Mouse (Mus musculus): ENCODE data around the gene Casq2.

DNA sequence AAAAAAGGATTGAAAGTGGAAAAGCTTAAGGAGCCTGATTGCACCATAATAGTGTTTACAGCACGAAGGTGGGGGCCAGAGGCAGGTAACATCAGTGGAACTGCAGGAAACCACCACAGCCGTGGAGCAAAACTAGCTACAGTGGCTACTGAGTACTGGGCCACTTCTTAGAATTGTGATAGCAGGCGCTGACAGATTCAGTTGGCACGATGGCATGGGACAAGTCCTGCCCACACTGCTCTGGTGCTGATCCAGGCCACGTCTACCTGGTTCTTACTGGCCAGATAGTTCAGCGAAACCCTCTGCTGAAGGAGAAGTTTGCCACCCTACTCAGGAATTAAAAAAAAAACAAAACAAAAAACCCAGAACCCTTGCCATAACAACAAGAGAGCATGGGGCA lies 21.6 kb upstream of the Casq2 start:
- TF ChIP-seq CTCF (IDR thresholded peaks at IDR 0.05; ENCODE audit: control insufficient read depth, insufficient read depth, insufficient read length) = no peak
- TF ChIP-seq MYOD1 (IDR thresholded peaks at IDR 0.05; ENCODE audit: control insufficient read depth, insufficient read length, low read depth) = no peak
- TF ChIP-seq MAX (IDR thresholded peaks at IDR 0.05) = no peak
- TF ChIP-seq USF1 (IDR thresholded peaks at IDR 0.05; ENCODE audit: low read depth) = no peak
- no peak for TF ChIP-seq MYOG (IDR thresholded peaks at IDR 0.05; ENCODE audit: control insufficient read depth, extremely low read depth, insufficient read length)
- TF ChIP-seq CEBPB (IDR thresholded peaks at IDR 0.05; ENCODE audit: low read depth) = no peak

Measured in C2C12 (cell line).